Mouse (Mus musculus) limb, embryonic 11.5 days (tissue): ENCODE data around the gene Crip1. TPM values are rescaled to one million over a fixed set of nuclear protein-coding genes. Genes with fewer than 3 reads are reported as not detected.

Source experiments
- ATAC-seq: fragments of 200-750 bp; cut with Nextera tagmentation; 2 replicates; pipeline ENCODE4 v1.8.0; 2017; ENCODE audit warnings: low read depth; ENCODE audit not compliant: insufficient number of reproducible peaks, low FRiP score, low TSS enrichment
- DNase-seq: peaks from one replicate; pipeline ENCODE4 v3.0.0-alpha.2; 2015; ENCODE audit warnings: low spot score
- H3K27ac ChIP-seq: fragments of 300-500 bp; sonication (generic); replicated peaks from 2 replicates; pipeline ENCODE4 v1.5.1; 2014; ENCODE audit warnings: low read depth, mild to moderate bottlenecking, low read length
- H3K27me3 ChIP-seq: fragments of 300-500 bp; sonication (generic); 2 replicates; pipeline ENCODE4 v1.6.1; 2014; ENCODE audit warnings: mild to moderate bottlenecking, low read length, mixed read lengths; ENCODE audit not compliant: control insufficient read depth, insufficient read depth
- H3K36me3 ChIP-seq: fragments of 300-500 bp; sonication (generic); 2 replicates; pipeline ENCODE4 v1.6.1; 2014; ENCODE audit warnings: mild to moderate bottlenecking, low read length, moderate library complexity, mixed read lengths; ENCODE audit not compliant: control insufficient read depth, insufficient read depth
- H3K4me1 ChIP-seq: fragments of 300-500 bp; sonication (generic); 2 replicates; pipeline ENCODE4 v1.6.1; 2014; ENCODE audit warnings: low read length, mixed read lengths; ENCODE audit not compliant: control insufficient read depth, insufficient read depth
- H3K4me2 ChIP-seq: fragments of 300-500 bp; sonication (generic); 2 replicates; pipeline ENCODE4 v1.6.1; 2014; ENCODE audit warnings: low read depth, mild to moderate bottlenecking, moderate library complexity; ENCODE audit not compliant: severe bottlenecking
- H3K4me3 ChIP-seq: fragments of 300-500 bp; sonication (generic); 2 replicates; pipeline ENCODE4 v1.5.1; 2014; ENCODE audit warnings: low read depth, low read length
- H3K9ac ChIP-seq: fragments of 300-500 bp; sonication (generic); 2 replicates; pipeline ENCODE4 v1.6.1; 2014; ENCODE audit warnings: mild to moderate bottlenecking, low read length
- H3K9me3 ChIP-seq: fragments of 300-500 bp; sonication (generic); 2 replicates; pipeline ENCODE4 v1.6.1; 2016; ENCODE audit warnings: low read length; ENCODE audit not compliant: control insufficient read depth
- WGBS: fragments of 180-500 bp; shearing (Covaris S2); extraction: QIAGEN DNeasy Blood & Tissue Kit; methylation state at CpG from one replicate; pipeline ENCODE4 v1.1.7; 2014; 5-methylcytosine and 5-hydroxymethylcytosine counted together
- polyA plus RNA-seq: library from polyadenylated mRNA; unstranded; fragments of >200 nt; fragmentation: Nextera tagmentation; extraction: Ambion mirVana; gene quantifications from 2 replicates; pipeline ENCODE4 v1.2.1, GENCODE M21; 2014

Gene Crip1
- polyA plus RNA-seq, 1 experiment from 2014 or later = 62.8 TPM

DNA sequence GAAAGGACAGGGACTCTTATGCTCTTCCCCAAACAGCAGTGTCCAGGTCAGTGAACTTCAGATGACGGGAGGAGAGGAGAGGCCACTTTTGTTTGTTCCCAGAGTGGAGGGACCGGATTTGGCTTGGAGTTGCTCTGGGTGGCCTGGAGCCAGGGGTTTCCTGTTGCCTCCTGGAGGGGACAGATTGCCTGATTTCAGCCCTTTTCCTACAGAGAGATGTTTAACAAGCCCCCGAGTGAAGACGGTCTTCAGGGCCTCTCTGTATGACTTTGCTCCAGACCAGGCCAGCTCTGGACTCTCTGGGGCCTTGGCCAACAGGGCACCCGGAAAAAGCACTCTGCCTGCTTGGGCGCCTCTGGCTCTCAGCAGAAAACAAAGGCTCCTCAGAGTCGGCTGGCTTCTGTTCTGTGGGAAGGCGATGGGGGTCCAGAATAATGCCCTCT is 4.6 kb upstream of the Crip1 start:
- DNase-seq (no peak), ATAC-seq (no peak)
- no peak overlapping the region for H3K4me2 ChIP-seq
- H3K27ac ChIP-seq = no peak overlapping the region
- WGBS = 71% methylated on average over 8 of the region's 8 CpGs
- H3K36me3 ChIP-seq = peaks cover 13% of the 10 kb centered on the region
- peaks cover 28% of the 10 kb centered on the region for H3K27me3 ChIP-seq
- no peak overlapping the region for H3K9ac ChIP-seq
- H3K4me3 ChIP-seq = no peak overlapping the region
- H3K4me1 ChIP-seq = peaks cover 16% of the 10 kb centered on the region
- H3K9me3 ChIP-seq = no peaks in the 10 kb centered on the region

GRCm38 (mm10) chr12:113142021-113142975 is 3.8 kb upstream of the Crip1 start:
- DNase-seq (peak; percentile 61), ATAC-seq (no peak; the same call in 1 of the 2 replicates)
- no peaks in the 10 kb centered on the region for H3K9me3 ChIP-seq
- peak overlapping the region; percentile 30 for H3K9ac ChIP-seq
- no peak overlapping the region; the same call in 1 of the 2 replicates for H3K27ac ChIP-seq
- H3K27me3 ChIP-seq = peaks cover 35% of the 10 kb centered on the region
- peaks cover 8% of the 10 kb centered on the region for H3K36me3 ChIP-seq
- WGBS = 19% methylated on average over 15 of the region's 15 CpGs
- peak overlapping the region; percentile 6; the same call in 1 of the 2 replicates for H3K4me3 ChIP-seq
- H3K4me2 ChIP-seq = peak overlapping the region; percentile 22; the same call in 1 of the 2 replicates
- H3K4me1 ChIP-seq = peaks cover 16% of the 10 kb centered on the region

- DNase-seq = no peak
- Histone ChIP-seq H3K9me3 (no peaks in the 10 kb centered on the region), H3K4me3 (no peak overlapping the region), H3K4me2 (peak overlapping the region; percentile 22; the same call in 1 of the 2 replicates), H3K27ac (no peak overlapping the region; the same call in 1 of the 2 replicates), H3K4me1 (peaks cover 16% of the 10 kb centered on the region), H3K36me3 (peaks cover 2% of the 10 kb centered on the region; the same call in 1 of the 2 replicates), H3K27me3 (peaks cover 39% of the 10 kb centered on the region), H3K9ac (peak overlapping the region; percentile 30)
- no peak for ATAC-seq
- 62% methylated on average over 7 of the region's 7 CpGs for WGBS
These were observed 3.0 kb upstream of the Crip1 start for GRCm38 (mm10) chr12:113143164-113143563.

- Histone ChIP-seq H3K4me3 (no peak overlapping the region), H3K27ac (no peak overlapping the region), H3K36me3 (no peaks in the 10 kb centered on the region), H3K9me3 (no peaks in the 10 kb centered on the region), H3K4me1 (peaks cover 14% of the 10 kb centered on the region), H3K27me3 (peaks cover 39% of the 10 kb centered on the region), H3K4me2 (no peak overlapping the region), H3K9ac (no peak overlapping the region)
- 72% methylated on average over 20 of the region's 20 CpGs for WGBS
- no peak for ATAC-seq
- peak; percentile 48 for DNase-seq
These were observed 1.9 kb upstream of the Crip1 start for GRCm38 (mm10) chr12:113144001-113144756.

DNA sequence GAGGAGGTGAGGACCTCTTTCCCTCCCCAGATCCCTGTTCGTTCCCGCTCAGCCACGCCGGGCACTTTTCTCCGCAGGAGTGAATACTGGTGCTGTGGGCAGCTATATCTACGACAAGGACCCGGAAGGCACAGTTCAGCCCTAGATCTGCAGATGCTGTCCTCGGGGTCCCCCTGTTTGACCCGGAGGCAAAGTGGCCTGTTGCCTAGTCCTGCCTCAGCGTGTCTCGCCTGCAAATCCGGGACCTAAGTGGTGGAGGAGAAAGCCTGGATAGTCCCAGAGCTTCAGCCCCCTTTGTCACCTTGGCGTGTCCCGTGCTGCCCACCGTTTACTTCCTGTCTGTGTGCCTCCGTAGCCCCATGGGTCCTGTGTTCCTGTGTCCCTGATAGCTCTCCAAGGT is 1.2 kb upstream of the Crip1 start:
- DNase-seq (no peak), ATAC-seq (no peak)
- H3K36me3 ChIP-seq = no peaks in the 10 kb centered on the region
- H3K27ac ChIP-seq = no peak overlapping the region
- H3K27me3 ChIP-seq = peaks cover 43% of the 10 kb centered on the region
- H3K9me3 ChIP-seq = no peaks in the 10 kb centered on the region
- H3K4me1 ChIP-seq = peaks cover 8% of the 10 kb centered on the region
- H3K4me2 ChIP-seq = no peak overlapping the region
- 90% methylated on average over 16 of the region's 16 CpGs for WGBS
- no peak overlapping the region for H3K9ac ChIP-seq
- no peak overlapping the region for H3K4me3 ChIP-seq

- Histone ChIP-seq H3K4me2 (no peak overlapping the region), H3K27ac (no peak overlapping the region), H3K4me3 (no peak overlapping the region), H3K9me3 (no peaks in the 10 kb centered on the region), H3K9ac (no peak overlapping the region), H3K36me3 (no peaks in the 10 kb centered on the region), H3K27me3 (peaks cover 42% of the 10 kb centered on the region), H3K4me1 (peaks cover 8% of the 10 kb centered on the region)
- DNase-seq (no peak), ATAC-seq (no peak)
- 89% methylated on average over 5 of the region's 5 CpGs for WGBS
These were observed 525 bp upstream of the Crip1 start for GRCm38 (mm10) chr12:113145591-113145990.

GRCm38 (mm10) chr12:113147481-113147880 is 1.4 kb downstream of the Crip1 start:
- Histone ChIP-seq H3K4me2 (no peak overlapping the region), H3K27ac (no peak overlapping the region), H3K9ac (no peak overlapping the region), H3K27me3 (peaks cover 34% of the 10 kb centered on the region), H3K4me3 (no peak overlapping the region), H3K36me3 (no peaks in the 10 kb centered on the region), H3K9me3 (no peaks in the 10 kb centered on the region), H3K4me1 (peaks cover 9% of the 10 kb centered on the region)
- DNase-seq (no peak), ATAC-seq (no peak)
- WGBS = 86% methylated on average over 8 of the region's 8 CpGs

- H3K27ac ChIP-seq = no peak overlapping the region
- H3K4me2 ChIP-seq = no peak overlapping the region
- H3K36me3 ChIP-seq = no peaks in the 10 kb centered on the region
- no peaks in the 10 kb centered on the region for H3K9me3 ChIP-seq
- WGBS = 33% methylated on average over 16 of the region's 16 CpGs
- no peak overlapping the region for H3K4me3 ChIP-seq
- peaks cover 4% of the 10 kb centered on the region; the same call in 1 of the 2 replicates for H3K4me1 ChIP-seq
- no peak for DNase-seq
- peaks cover 33% of the 10 kb centered on the region for H3K27me3 ChIP-seq
- no peak for ATAC-seq
- no peak overlapping the region for H3K9ac ChIP-seq
These were observed 2.4 kb downstream of the Crip1 start for GRCm38 (mm10) chr12:113148381-113149035.
